Mouse (Mus musculus) lung, embryonic 14.5 days (tissue): ENCODE measurements around the gene Gm38100. TPM values are rescaled to one million over a fixed set of nuclear protein-coding genes. Genes with fewer than 3 reads are reported as not detected.

ENCODE experiments used
- ATAC-seq: fragments of 200-750 bp; cut with Nextera tagmentation; 2 replicates; pipeline ENCODE4 v1.8.0; 2017; ENCODE audit warnings: mild to moderate bottlenecking, moderate TSS enrichment, moderate library complexity; ENCODE audit not compliant: insufficient read depth
- DNase-seq: peaks from one replicate; pipeline ENCODE4 v3.0.0-alpha.2; 2015
- H3K27ac ChIP-seq: fragments of 300-500 bp; sonication (generic); 2 replicates; pipeline ENCODE4 v1.5.1; 2014; ENCODE audit warnings: low read depth, mild to moderate bottlenecking, moderate library complexity
- H3K27me3 ChIP-seq: fragments of 300-500 bp; sonication (generic); 2 replicates; pipeline ENCODE4 v1.6.1; 2014; ENCODE audit warnings: low read length, control low read depth; ENCODE audit not compliant: insufficient read depth
- H3K36me3 ChIP-seq: fragments of 300-500 bp; sonication (generic); 2 replicates; pipeline ENCODE4 v1.6.1; 2014; ENCODE audit warnings: control low read depth; ENCODE audit not compliant: insufficient read depth
- H3K4me1 ChIP-seq: fragments of 300-500 bp; sonication (generic); 2 replicates; pipeline ENCODE4 v1.6.1; 2014; ENCODE audit warnings: antibody characterized with exemption, control low read depth; ENCODE audit not compliant: insufficient read depth
- H3K4me2 ChIP-seq: fragments of 300-500 bp; sonication (generic); 2 replicates; pipeline ENCODE4 v1.6.1; 2014; ENCODE audit warnings: mild to moderate bottlenecking
- H3K4me3 ChIP-seq: fragments of 300-500 bp; sonication (generic); 2 replicates; pipeline ENCODE4 v1.5.1; 2014; ENCODE audit warnings: low read depth, low read length
- H3K9ac ChIP-seq: fragments of 300-500 bp; sonication (generic); 2 replicates; pipeline ENCODE4 v1.6.1; 2014
- H3K9me3 ChIP-seq: fragments of 300-500 bp; sonication (generic); 2 replicates; pipeline ENCODE4 v1.6.1; 2016; ENCODE audit warnings: low read depth, low read length, control low read depth
- CTCF ChIP-seq: IDR thresholded peaks from 2 replicates; pipeline ENCODE4 v1.5.1; 2016; ENCODE audit warnings: antibody characterized with exemption, low read depth
- WGBS: fragments of 180-500 bp; shearing (Covaris S2); extraction: QIAGEN DNeasy Blood & Tissue Kit; methylation state at CpG from one replicate; pipeline ENCODE4 v1.1.7; 2014; 5-methylcytosine and 5-hydroxymethylcytosine counted together
- polyA plus RNA-seq: library from polyadenylated mRNA; unstranded; fragments of >200 nt; fragmentation: Nextera tagmentation; extraction: Ambion mirVana; gene quantifications from 2 replicates; pipeline ENCODE4 v1.2.1, GENCODE M21; 2014

Gm38100 gene
- polyA plus RNA-seq, 1 experiment from 2014 or later, result not detected

GRCm38 (mm10) chr1:175911207-175911606 lies 8.9 kb upstream of the Gm38100 start:
- WGBS, result 80% methylated on average over 2 of the region's 2 CpGs
- Histone ChIP-seq H3K36me3 (peaks cover 40% of the 10 kb centered on the region), H3K4me2 (no peak overlapping the region), H3K27me3 (no peaks in the 10 kb centered on the region), H3K9me3 (no peaks in the 10 kb centered on the region), H3K9ac (no peak overlapping the region), H3K4me3 (no peak overlapping the region), H3K27ac (no peak overlapping the region), H3K4me1 (no peaks in the 10 kb centered on the region)
- no peak for TF ChIP-seq CTCF
- DNase-seq (no peak), ATAC-seq (no peak)

- Histone ChIP-seq H3K4me1 (no peaks in the 10 kb centered on the region), H3K4me3 (no peak overlapping the region), H3K27ac (no peak overlapping the region), H3K36me3 (peaks cover 33% of the 10 kb centered on the region), H3K27me3 (no peaks in the 10 kb centered on the region), H3K4me2 (no peak overlapping the region), H3K9ac (no peak overlapping the region), H3K9me3 (no peaks in the 10 kb centered on the region)
- DNase-seq (no peak), ATAC-seq (0 out of 2 replicates have a peak, but pooled peaks have one; percentile 13)
- no peak for TF ChIP-seq CTCF
- 82% methylated on average over 3 of the region's 3 CpGs for WGBS
These were observed 8.1 kb upstream of the Gm38100 start for GRCm38 (mm10) chr1:175912038-175912437.

- no peak for TF ChIP-seq CTCF
- no peak overlapping the region for H3K4me3 ChIP-seq
- ATAC-seq (no peak), DNase-seq (no peak)
- H3K27ac ChIP-seq, result no peak overlapping the region
- peaks cover 17% of the 10 kb centered on the region for H3K36me3 ChIP-seq
- H3K9ac ChIP-seq, result no peak overlapping the region
- WGBS, result 62% methylated on average over 5 of the region's 5 CpGs
- H3K9me3 ChIP-seq, result no peaks in the 10 kb centered on the region
- H3K27me3 ChIP-seq, result no peaks in the 10 kb centered on the region
- H3K4me1 ChIP-seq, result no peaks in the 10 kb centered on the region
- no peak overlapping the region for H3K4me2 ChIP-seq
These were observed 6.3 kb upstream of the Gm38100 start for GRCm38 (mm10) chr1:175913728-175914303.

- Histone ChIP-seq H3K4me2 (no peak overlapping the region), H3K4me1 (no peaks in the 10 kb centered on the region), H3K9me3 (no peaks in the 10 kb centered on the region), H3K9ac (no peak overlapping the region), H3K36me3 (no peaks in the 10 kb centered on the region), H3K27me3 (no peaks in the 10 kb centered on the region), H3K4me3 (no peak overlapping the region), H3K27ac (no peak overlapping the region)
- 82% methylated on average over 8 of the region's 8 CpGs for WGBS
- no peak for ATAC-seq
- DNase-seq, result no peak
- no peak for TF ChIP-seq CTCF
These were observed 962 bp downstream of the Gm38100 start for GRCm38 (mm10) chr1:175921091-175921490.

GRCm38 (mm10) chr1:175923848-175924787 lies 4.0 kb downstream of the Gm38100 start:
- Histone ChIP-seq H3K27ac (no peak overlapping the region), H3K4me1 (no peaks in the 10 kb centered on the region), H3K36me3 (no peaks in the 10 kb centered on the region), H3K9ac (no peak overlapping the region), H3K27me3 (no peaks in the 10 kb centered on the region), H3K4me3 (no peak overlapping the region), H3K4me2 (no peak overlapping the region), H3K9me3 (no peaks in the 10 kb centered on the region)
- peak; percentile 43; the same call in 1 of the 2 replicates for ATAC-seq
- WGBS, result 49% methylated on average over 7 of the region's 7 CpGs
- TF ChIP-seq CTCF, result peak; percentile 79
- DNase-seq, result peak; percentile 93

- ATAC-seq, result no peak
- 89% methylated on average over 5 of the region's 5 CpGs for WGBS
- Histone ChIP-seq H3K4me1 (no peaks in the 10 kb centered on the region), H3K9ac (no peak overlapping the region), H3K4me3 (no peak overlapping the region), H3K27ac (no peak overlapping the region), H3K4me2 (no peak overlapping the region), H3K36me3 (no peaks in the 10 kb centered on the region), H3K9me3 (no peaks in the 10 kb centered on the region), H3K27me3 (no peaks in the 10 kb centered on the region)
- no peak for TF ChIP-seq CTCF
- DNase-seq, result no peak
These were observed 11.3 kb downstream of the Gm38100 start for GRCm38 (mm10) chr1:175931391-175931790.

GRCm38 (mm10) chr1:175936282-175936737 lies 16.2 kb downstream of the Gm38100 start:
- ATAC-seq (peak; percentile 91), DNase-seq (peak; percentile 97)
- TF ChIP-seq CTCF, result peak; percentile 92
- H3K4me3 ChIP-seq, result no peak overlapping the region
- no peaks in the 10 kb centered on the region for H3K9me3 ChIP-seq
- H3K4me1 ChIP-seq, result no peaks in the 10 kb centered on the region
- H3K27me3 ChIP-seq, result no peaks in the 10 kb centered on the region
- peak overlapping the region; percentile 32; the same call in 1 of the 2 replicates for H3K9ac ChIP-seq
- WGBS, result 9% methylated on average over 11 of the region's 11 CpGs
- H3K27ac ChIP-seq, result no peak overlapping the region
- H3K36me3 ChIP-seq, result no peaks in the 10 kb centered on the region
- peak overlapping the region; percentile 51 for H3K4me2 ChIP-seq
